Mouse (Mus musculus): ENCODE results near the gene Syngr3.

DNA sequence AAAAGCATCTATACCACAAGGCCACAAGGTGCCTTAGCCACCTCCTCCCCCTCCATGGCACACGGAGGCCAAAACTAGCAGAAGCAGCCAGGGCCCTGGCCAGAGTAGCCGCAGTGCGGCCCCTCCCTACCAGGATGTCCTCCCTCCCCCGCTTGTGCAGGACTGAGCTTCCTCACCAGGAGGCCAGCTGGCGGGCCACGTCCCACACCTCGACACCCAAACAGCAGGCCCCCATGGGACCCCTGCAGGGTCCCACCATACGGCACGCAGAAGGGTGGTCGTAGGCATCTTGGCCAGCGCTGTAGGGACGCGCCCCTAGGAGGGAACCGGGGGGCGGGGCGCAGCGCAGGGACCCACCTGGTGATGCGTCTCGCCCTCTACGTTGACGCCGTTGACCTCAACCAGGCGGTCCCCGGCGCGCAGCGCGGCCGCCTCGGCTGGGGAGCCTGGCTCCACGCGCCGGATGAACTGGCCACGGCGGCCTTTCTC lies 40.1 kb downstream of the Syngr3 start:
- TF ChIP-seq POLR2A (IDR thresholded peaks at IDR 0.05; ENCODE audit: borderline replicate concordance, extremely low read depth, insufficient read depth, insufficient read length, poor library complexity, severe bottlenecking), result no peak
- no peak for TF ChIP-seq CTCF (IDR thresholded peaks at IDR 0.05; ENCODE audit: borderline replicate concordance, extremely low read depth, insufficient read depth, insufficient read length)

Measured in brain, embryonic 14.5 days (tissue).